Mouse (Mus musculus) cerebellum, adult 9-10 months (tissue): ENCODE data around the gene Dcst2.
A peak's percentile ranks its signal among the peaks of the same experiment; 100 is the strongest.

Experiments
- DNase-seq: peaks from one replicate; pipeline ENCODE4 v3.0.0; 2022

Gene Dcst2

GRCm38 (mm10) chr3:89418170-89418860, 56.5 kb downstream of the Dcst2 start, which contains the start of the genes Cks1b and Shc1:
Cks1b (minus strand) TSS chr3:89418383.
Shc1 (plus strand) TSS chr3:89418443.
- DNase-seq = peak; percentile 94

- no peak for DNase-seq
Observed at GRCm38 (mm10) chr3:89418861-89419250, 57.1 kb downstream of the Dcst2 start.

- DNase-seq = no peak
Observed at GRCm38 (mm10) chr3:89419571-89419970, 57.8 kb downstream of the Dcst2 start.

GRCm38 (mm10) chr3:89419981-89420380, 58.2 kb downstream of the Dcst2 start:
- DNase-seq = no peak

GRCm38 (mm10) chr3:89420421-89420820, 58.6 kb downstream of the Dcst2 start:
- DNase-seq = no peak

GRCm38 (mm10) chr3:89421002-89421774, 59.4 kb downstream of the Dcst2 start:
- DNase-seq = no peak

GRCm38 (mm10) chr3:89421810-89422473, 60.2 kb downstream of the Dcst2 start:
- DNase-seq = no peak

- peak; percentile 15 for DNase-seq
Observed at GRCm38 (mm10) chr3:89422556-89423205, 60.9 kb downstream of the Dcst2 start.

- DNase-seq = peak; percentile 12
Observed at GRCm38 (mm10) chr3:89424416-89425140, 62.8 kb downstream of the Dcst2 start.

- DNase-seq = no peak
Observed at GRCm38 (mm10) chr3:89425141-89425525, 63.4 kb downstream of the Dcst2 start.

- DNase-seq = no peak
Observed at GRCm38 (mm10) chr3:89425876-89426275, 64.1 kb downstream of the Dcst2 start.
